Comparison of ENCODE assay signal across 15 mouse cellular contexts in the genomic region with DNA sequence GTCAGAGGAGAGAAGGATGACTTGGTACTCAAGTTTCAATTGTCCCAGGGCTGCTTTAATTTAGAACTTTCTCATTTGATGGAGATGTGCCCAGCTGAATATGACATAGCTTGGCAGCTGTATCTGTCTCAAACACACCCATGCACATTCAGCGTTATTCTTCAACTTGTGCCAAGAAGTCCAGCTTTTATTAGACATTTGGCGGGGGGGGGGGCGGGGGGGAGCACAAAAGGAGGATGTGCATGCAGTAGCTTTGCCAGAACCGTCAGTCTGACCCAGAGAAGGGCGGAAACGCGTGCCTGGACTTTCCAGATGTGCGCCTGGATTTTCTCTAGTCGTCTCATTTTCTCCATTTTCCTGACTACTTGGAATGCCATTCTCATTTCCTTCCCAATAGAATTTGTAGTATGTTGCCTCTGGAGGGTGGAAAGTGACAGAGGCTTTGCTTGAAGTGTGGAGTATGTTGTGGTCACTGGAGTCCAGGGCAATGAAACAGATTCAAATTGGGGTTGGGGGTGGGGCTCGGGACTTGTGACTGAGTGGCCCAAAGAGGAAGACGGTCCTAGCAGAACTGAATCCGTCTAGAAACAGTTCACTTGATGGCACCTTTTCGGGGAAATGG. TPM values are rescaled to one million over a fixed set of nuclear protein-coding genes. Genes with fewer than 3 reads are reported as not detected.
A peak's percentile ranks its signal among the peaks of the same experiment; 100 is the strongest.
DNase-seq lines count a peak whose midpoint lies in the region; ATAC-seq and TF ChIP-seq lines count a peak whose summit lies in the region.
"Had no signal": no experiment of that assay in that cellular context is flagged by ENCODE, and none has a peak within 500 bp of the region (broad histone marks: within the 10 kb centered on the region; RNA-seq: fewer than 3 reads in every experiment).

No protein-coding gene starts in this region.

- 66% methylated on average over 13 of the region's 13 CpGs for WGBS in heart, embryonic 10.5 days
- 45% methylated on average over 13 of the region's 13 CpGs for WGBS in lung, embryonic 14.5 days
- WGBS in embryonic facial prominence, embryonic 15.5 days, result 41% methylated on average over 13 of the region's 13 CpGs

- H3K27ac ChIP-seq in heart, embryonic 10.5 days, result no peak overlapping the region
- H3K27ac ChIP-seq in lung, embryonic 14.5 days (ENCODE audit: low read depth), result no peak overlapping the region
- H3K27ac ChIP-seq in embryonic facial prominence, embryonic 15.5 days (replicated peaks), result peak overlapping the region; percentile 51; the same call in 1 of the 2 replicates
- H3K27ac ChIP-seq: hindbrain, embryonic 10.5 days; liver, embryonic 13.5 days; midbrain, embryonic 13.5 days had no signal

- peak; percentile 84 for DNase-seq in heart, adult 11 months
- DNase-seq in heart, embryonic 10.5 days (ENCODE audit: low spot score), result no peak
- DNase-seq in lung, embryonic 14.5 days, result peak; percentile 68
- no peak for DNase-seq in lung, postnatal 36 days
- peak; percentile 13 to 60 for DNase-seq in lung, postnatal 4 days
- DNase-seq in adrenal gland, postnatal 14 days, result no peak
- no peak for DNase-seq in spleen, postnatal 4 days (ENCODE audit: low spot score in 2 of 2)
- DNase-seq: B cell, adult 2 months; liver, embryonic 13.5 days; thymus, adult 2 months had no signal

- no peaks in the 10 kb centered on the region for H3K9me3 ChIP-seq in heart, embryonic 10.5 days
- no peaks in the 10 kb centered on the region for H3K9me3 ChIP-seq in lung, embryonic 14.5 days (ENCODE audit: low read depth, low read length)
- H3K9me3 ChIP-seq in embryonic facial prominence, embryonic 15.5 days (replicated peaks), result no peaks in the 10 kb centered on the region
- H3K9me3 ChIP-seq: hindbrain, embryonic 10.5 days; liver, embryonic 13.5 days; midbrain, embryonic 13.5 days had no signal

- no peaks in the 10 kb centered on the region for H3K4me1 ChIP-seq in heart, embryonic 10.5 days
- no peaks in the 10 kb centered on the region for H3K4me1 ChIP-seq in lung, embryonic 14.5 days (ENCODE audit: insufficient read depth)
- peaks cover 19% of the 10 kb centered on the region for H3K4me1 ChIP-seq in embryonic facial prominence, embryonic 15.5 days
- H3K4me1 ChIP-seq: hindbrain, embryonic 10.5 days; liver, embryonic 13.5 days had no signal

- ATAC-seq in lung, embryonic 14.5 days (ENCODE audit: insufficient read depth), result peak; percentile 60; the same call in 1 of the 2 replicates
- peak; percentile 65 for ATAC-seq in embryonic facial prominence, embryonic 15.5 days (ENCODE audit: insufficient number of reproducible peaks, low FRiP score, low TSS enrichment, low read depth)
- ATAC-seq: midbrain, embryonic 13.5 days had no signal

- H3K4me3 ChIP-seq in heart, embryonic 10.5 days, result no peak overlapping the region
- no peak overlapping the region for H3K4me3 ChIP-seq in lung, embryonic 14.5 days (ENCODE audit: low read depth, low read length)
- H3K4me3 ChIP-seq in embryonic facial prominence, embryonic 15.5 days (replicated peaks), result no peak overlapping the region
- H3K4me3 ChIP-seq: hindbrain, embryonic 10.5 days; liver, embryonic 13.5 days; midbrain, embryonic 13.5 days had no signal

- no peak overlapping the region for H3K4me2 ChIP-seq in lung, embryonic 14.5 days
- peak overlapping the region; percentile 12; the same call in 1 of the 2 replicates for H3K4me2 ChIP-seq in embryonic facial prominence, embryonic 15.5 days (replicated peaks)
- H3K4me2 ChIP-seq: liver, embryonic 13.5 days; midbrain, embryonic 13.5 days had no signal

- H3K36me3 ChIP-seq in heart, embryonic 10.5 days, result no peaks in the 10 kb centered on the region
- no peaks in the 10 kb centered on the region for H3K36me3 ChIP-seq in lung, embryonic 14.5 days (ENCODE audit: insufficient read depth)
- no peaks in the 10 kb centered on the region for H3K36me3 ChIP-seq in embryonic facial prominence, embryonic 15.5 days
- H3K36me3 ChIP-seq: G1E; hindbrain, embryonic 10.5 days; liver, embryonic 13.5 days had no signal

- no peak for TF ChIP-seq CTCF in lung, embryonic 14.5 days (IDR thresholded peaks at IDR 0.05; ENCODE audit: low read depth)

- no peaks in the 10 kb centered on the region for H3K27me3 ChIP-seq in heart, embryonic 10.5 days (ENCODE audit: insufficient read depth, poor library complexity, severe bottlenecking)
- no peaks in the 10 kb centered on the region for H3K27me3 ChIP-seq in lung, embryonic 14.5 days (ENCODE audit: insufficient read depth, low read length)
- H3K27me3 ChIP-seq in embryonic facial prominence, embryonic 15.5 days, result no peaks in the 10 kb centered on the region
- H3K27me3 ChIP-seq: liver, embryonic 13.5 days; midbrain, embryonic 13.5 days had no signal

- no peak overlapping the region for H3K9ac ChIP-seq in lung, embryonic 14.5 days
- H3K9ac ChIP-seq in embryonic facial prominence, embryonic 15.5 days, result no peak overlapping the region
- H3K9ac ChIP-seq: liver, embryonic 13.5 days; midbrain, embryonic 13.5 days had no signal

RNA-seq across cellular contexts. Expression of a gene that starts 24.3 kb away (rescaled TPM):
- polyA plus RNA-seq in heart, embryonic 10.5 days (2016; fragmentation: Nextera tagmentation; extraction: Ambion mirVana), result 4.4 and 5.8 TPM in 2 replicates
- 2.6 and 2.8 TPM in 2 replicates for polyA plus RNA-seq in lung, embryonic 14.5 days (2014; fragmentation: Nextera tagmentation; extraction: Ambion mirVana)
- 19.7 and 19.8 TPM in 2 replicates for polyA plus RNA-seq in embryonic facial prominence, embryonic 15.5 days (2015; fragmentation: Nextera tagmentation; extraction: Ambion mirVana)
- total RNA-seq in adrenal gland, postnatal 14 days (2021), result 6.1 and 6.7 TPM in 2 replicates
- total RNA-seq: common myeloid progenitor, adult 5-6 weeks had no signal
- polyA plus RNA-seq: G1E had no signal

Comparison
In these comparisons a context has a peak if more than half of its experiments do, and no peak if none do; other contexts are left out.
1. DNase-seq: peak in heart, adult 11 months (single experiment), lung, embryonic 14.5 days (single experiment) and lung, postnatal 4 days (2 of 2); none in heart, embryonic 10.5 days (single experiment), lung, postnatal 36 days (single experiment), adrenal gland, postnatal 14 days (single experiment) and spleen, postnatal 4 days (0 of 2).